Mouse (Mus musculus): ENCODE measurements around the gene Trmt61a. TPM values are rescaled to one million over a fixed set of nuclear protein-coding genes. Genes with fewer than 3 reads are reported as not detected.

Gene Trmt61a
- polyA plus RNA-seq, 1 experiment, result not detected

DNA sequence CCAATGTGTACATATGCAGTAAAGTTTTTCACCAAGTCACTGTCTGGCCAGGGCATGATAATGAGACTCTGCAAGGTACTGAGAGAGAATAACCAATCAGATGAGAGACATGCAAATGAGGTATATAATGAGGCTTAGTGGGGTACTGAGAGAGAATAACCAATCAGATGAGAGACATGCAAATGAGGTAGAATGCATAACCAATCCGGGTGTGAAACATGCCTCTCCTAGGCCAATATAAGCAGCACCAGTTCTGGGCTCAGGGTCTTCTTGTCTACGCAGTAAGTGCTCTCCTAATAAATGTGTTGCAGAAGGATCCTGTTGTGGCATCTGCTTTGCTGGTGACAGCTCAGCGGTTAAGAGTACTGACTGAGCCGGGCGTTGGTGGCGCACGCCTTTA, 38.6 kb downstream of the Trmt61a start:
- WGBS, result 93% methylated on average over 7 of the region's 7 CpGs

DNA sequence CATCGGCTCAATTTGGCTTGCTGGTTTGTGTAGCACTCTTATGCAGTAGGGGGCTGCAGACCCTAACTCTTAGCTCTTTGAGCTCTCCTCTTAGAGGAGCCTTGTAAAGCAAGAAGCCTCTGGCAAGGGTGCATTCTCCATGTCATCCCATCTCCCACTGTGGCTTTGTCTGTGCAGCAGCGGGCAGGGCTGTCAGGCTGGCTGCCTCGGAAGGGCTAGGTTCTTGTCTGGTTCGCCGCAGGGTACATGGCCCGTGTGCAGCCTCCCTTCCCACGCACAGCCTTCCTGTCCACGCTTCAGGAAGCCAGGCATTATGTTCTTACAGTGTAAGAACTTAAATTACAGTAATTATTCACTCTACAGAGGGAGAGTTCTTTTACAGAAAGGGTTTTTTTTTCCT, 40.8 kb downstream of the Trmt61a start:
- H3K27ac ChIP-seq (ENCODE audit: insufficient read depth, low read depth, low read length), result peak overlapping the region; percentile 99
- peaks cover 30% of the 10 kb centered on the region for H3K4me1 ChIP-seq (ENCODE audit: control insufficient read depth, insufficient read depth, low read length)
- TF ChIP-seq CTCF (IDR thresholded peaks at IDR 0.05; ENCODE audit: insufficient read depth, low read depth, low read length) (no peak), POLR2A (IDR thresholded peaks at IDR 0.05; ENCODE audit: insufficient read depth, low read depth, low read length) (no peak)
- WGBS, result 11% methylated on average over 8 of the region's 8 CpGs
- no peak overlapping the region for H3K4me3 ChIP-seq (ENCODE audit: insufficient read depth, low read depth, low read length)

More for the DNA sequence above, 38.6 kb downstream of the Trmt61a start:
- H3K27ac ChIP-seq (ENCODE audit: insufficient read depth, low read depth, low read length), result no peak overlapping the region
- H3K4me3 ChIP-seq (ENCODE audit: insufficient read depth, low read depth, low read length), result no peak overlapping the region
- TF ChIP-seq POLR2A (IDR thresholded peaks at IDR 0.05; ENCODE audit: insufficient read depth, low read depth, low read length), result no peak
- TF ChIP-seq CTCF (IDR thresholded peaks at IDR 0.05; ENCODE audit: insufficient read depth, low read depth, low read length), result no peak
- peaks cover 34% of the 10 kb centered on the region for H3K4me1 ChIP-seq (ENCODE audit: control insufficient read depth, insufficient read depth, low read length)

DNA sequence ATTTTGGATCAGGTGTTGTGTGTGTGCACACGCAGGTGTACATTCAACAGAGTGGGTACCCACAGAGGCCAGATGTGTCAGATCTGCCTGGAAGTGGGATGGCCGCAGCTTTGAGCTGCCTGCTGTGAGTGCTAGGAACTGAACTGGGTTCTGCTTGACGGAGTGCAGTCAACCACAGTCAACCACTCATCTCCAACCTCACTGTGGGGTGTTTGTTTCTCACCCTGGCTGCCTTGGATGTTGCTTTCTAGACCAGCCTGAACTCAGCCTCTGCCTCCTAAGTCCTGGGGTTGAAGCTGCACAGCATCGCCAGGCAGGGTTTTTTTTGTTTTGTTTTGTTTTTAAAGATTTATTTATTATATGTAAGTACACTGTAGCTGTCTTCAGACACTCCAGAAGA, 42.3 kb downstream of the Trmt61a start:
- TF ChIP-seq POLR2A (IDR thresholded peaks at IDR 0.05; ENCODE audit: insufficient read depth, low read depth, low read length) (no peak), CTCF (IDR thresholded peaks at IDR 0.05; ENCODE audit: insufficient read depth, low read depth, low read length) (no peak)
- WGBS, result 73% methylated on average over 4 of the region's 4 CpGs
- H3K4me1 ChIP-seq (ENCODE audit: control insufficient read depth, insufficient read depth, low read length), result peaks cover 32% of the 10 kb centered on the region
- no peak overlapping the region for H3K4me3 ChIP-seq (ENCODE audit: insufficient read depth, low read depth, low read length)
- H3K27ac ChIP-seq (ENCODE audit: insufficient read depth, low read depth, low read length), result peak overlapping the region; percentile 99

- 67% methylated on average over 9 of the region's 9 CpGs for WGBS
- TF ChIP-seq CTCF (IDR thresholded peaks at IDR 0.05; ENCODE audit: insufficient read depth, low read depth, low read length), result no peak
- no peak for TF ChIP-seq POLR2A (IDR thresholded peaks at IDR 0.05; ENCODE audit: insufficient read depth, low read depth, low read length)
- Histone ChIP-seq H3K4me3 (ENCODE audit: insufficient read depth, low read depth, low read length) (no peak overlapping the region), H3K4me1 (ENCODE audit: control insufficient read depth, insufficient read depth, low read length) (peaks cover 39% of the 10 kb centered on the region), H3K27ac (ENCODE audit: insufficient read depth, low read depth, low read length) (no peak overlapping the region)
These were observed 44.7 kb downstream of the Trmt61a start for GRCm38 (mm10) chr12:111722654-111723053.

DNA sequence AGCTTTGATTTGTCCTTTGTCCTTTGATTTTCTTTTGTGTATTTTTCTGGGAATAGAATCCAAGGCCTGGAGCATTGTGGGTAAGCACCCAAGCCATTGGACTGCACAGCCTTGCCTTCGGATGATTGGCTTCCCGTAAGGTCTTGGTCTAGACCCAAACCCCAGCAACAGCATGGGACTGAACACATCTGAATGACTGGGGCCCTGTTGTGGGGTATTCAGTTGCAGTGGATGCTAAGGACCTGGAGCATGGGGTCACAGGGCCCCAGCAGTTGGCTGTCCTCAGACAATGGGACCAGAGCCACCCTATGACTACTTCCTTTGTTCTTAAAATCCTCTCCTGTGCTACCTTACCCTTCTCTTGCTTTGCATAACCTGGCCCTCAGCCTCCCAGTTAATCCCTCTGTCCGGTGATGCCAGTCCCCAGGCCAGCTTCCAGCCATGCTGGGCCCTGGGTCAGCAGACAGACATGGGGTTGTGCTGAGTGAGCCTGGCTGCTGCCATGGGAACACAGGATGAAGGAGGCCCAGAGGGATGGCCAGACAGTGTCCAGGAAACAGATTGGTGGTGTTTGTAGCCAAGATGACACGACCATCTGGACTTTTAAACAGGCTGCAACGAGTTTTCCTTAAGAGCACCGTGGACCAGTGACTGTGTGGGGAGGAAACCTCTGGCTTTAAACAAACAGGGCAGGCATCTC, 46.9 kb downstream of the Trmt61a start:
- peaks cover 28% of the 10 kb centered on the region for H3K4me1 ChIP-seq (ENCODE audit: control insufficient read depth, insufficient read depth, low read length)
- no peak for TF ChIP-seq CTCF (IDR thresholded peaks at IDR 0.05; ENCODE audit: insufficient read depth, low read depth, low read length)
- no peak for TF ChIP-seq POLR2A (IDR thresholded peaks at IDR 0.05; ENCODE audit: insufficient read depth, low read depth, low read length)
- H3K27ac ChIP-seq (ENCODE audit: insufficient read depth, low read depth, low read length), result peak overlapping the region; percentile 81
- H3K4me3 ChIP-seq (ENCODE audit: insufficient read depth, low read depth, low read length), result no peak overlapping the region
- 39% methylated on average over 6 of the region's 6 CpGs for WGBS

DNA sequence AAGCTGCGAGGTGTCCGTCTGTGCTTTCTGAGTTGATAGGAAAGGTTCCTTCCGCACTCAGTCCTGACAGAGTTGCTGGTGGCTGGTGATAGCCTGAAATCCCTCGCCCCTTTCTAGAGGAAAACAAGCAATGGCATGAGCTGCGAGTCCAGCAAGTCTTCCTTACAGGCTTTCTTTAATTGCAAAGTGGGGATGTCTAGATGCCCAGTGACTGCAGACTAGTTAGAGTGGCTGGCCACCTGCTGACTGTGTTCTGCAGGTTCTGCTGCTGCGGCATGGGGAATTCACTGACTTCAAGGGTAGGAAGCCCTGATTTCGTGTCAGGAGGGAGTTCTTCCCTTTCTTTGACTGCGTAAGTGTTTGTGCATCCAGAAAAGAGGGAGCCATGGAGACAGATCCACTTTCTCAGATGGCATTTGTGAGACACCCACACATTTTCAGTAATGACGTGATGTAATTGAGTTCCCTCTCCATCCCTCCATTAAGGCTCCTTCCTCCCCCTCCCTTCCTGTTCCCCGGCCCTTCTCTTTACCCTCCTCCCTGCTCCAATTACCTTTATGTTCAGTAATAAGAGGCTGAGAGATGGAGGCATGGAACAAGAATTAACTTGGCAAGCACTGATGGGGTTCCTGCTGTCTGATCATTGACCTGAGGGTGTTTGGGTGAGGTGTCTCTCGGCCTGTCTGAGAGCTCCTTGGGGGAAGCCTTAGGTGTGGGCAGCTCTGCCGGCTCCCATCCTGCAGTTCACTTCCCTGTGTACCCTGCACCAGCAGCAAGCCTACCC, 47.6 kb downstream of the Trmt61a start:
- WGBS, result 34% methylated on average over 12 of the region's 12 CpGs

DNA sequence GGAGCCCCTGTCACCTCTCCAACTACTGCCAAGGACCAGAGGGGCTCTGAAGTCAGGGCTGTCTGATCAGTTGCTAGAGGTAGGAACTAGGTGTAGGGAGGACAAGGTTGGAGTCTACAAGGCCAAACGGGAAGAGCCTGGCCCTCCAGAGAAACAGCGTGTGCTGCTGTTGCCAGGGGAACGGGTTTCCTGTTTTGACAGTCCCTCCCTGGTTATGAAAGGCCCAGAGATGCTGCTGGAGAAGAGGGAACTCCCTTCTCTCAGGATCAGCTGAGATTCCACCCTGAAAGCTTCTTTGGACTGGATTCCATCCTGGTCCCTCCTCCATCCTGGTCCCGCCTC, 48.2 kb downstream of the Trmt61a start:
- Histone ChIP-seq H3K27ac (ENCODE audit: insufficient read depth, low read depth, low read length) (peak overlapping the region; percentile 81), H3K4me3 (ENCODE audit: insufficient read depth, low read depth, low read length) (no peak overlapping the region), H3K4me1 (ENCODE audit: control insufficient read depth, insufficient read depth, low read length) (peaks cover 22% of the 10 kb centered on the region)
- WGBS, result 33% methylated on average over 4 of the region's 4 CpGs
- no peak for TF ChIP-seq POLR2A (IDR thresholded peaks at IDR 0.05; ENCODE audit: insufficient read depth, low read depth, low read length)
- no peak for TF ChIP-seq CTCF (IDR thresholded peaks at IDR 0.05; ENCODE audit: insufficient read depth, low read depth, low read length)

More for the DNA sequence above, 47.6 kb downstream of the Trmt61a start:
- H3K4me1 ChIP-seq (ENCODE audit: control insufficient read depth, insufficient read depth, low read length), result peaks cover 22% of the 10 kb centered on the region
- TF ChIP-seq POLR2A (IDR thresholded peaks at IDR 0.05; ENCODE audit: insufficient read depth, low read depth, low read length) (no peak), CTCF (IDR thresholded peaks at IDR 0.05; ENCODE audit: insufficient read depth, low read depth, low read length) (no peak)
- peak overlapping the region; percentile 81 for H3K27ac ChIP-seq (ENCODE audit: insufficient read depth, low read depth, low read length)
- H3K4me3 ChIP-seq (ENCODE audit: insufficient read depth, low read depth, low read length), result no peak overlapping the region

- 90% methylated on average over 1 of the region's 1 CpGs for WGBS
- no peak overlapping the region for H3K4me3 ChIP-seq (ENCODE audit: insufficient read depth, low read depth, low read length)
- no peak for TF ChIP-seq CTCF (IDR thresholded peaks at IDR 0.05; ENCODE audit: insufficient read depth, low read depth, low read length)
- TF ChIP-seq POLR2A (IDR thresholded peaks at IDR 0.05; ENCODE audit: insufficient read depth, low read depth, low read length), result no peak
- H3K4me1 ChIP-seq (ENCODE audit: control insufficient read depth, insufficient read depth, low read length), result peaks cover 31% of the 10 kb centered on the region
- H3K27ac ChIP-seq (ENCODE audit: insufficient read depth, low read depth, low read length), result no peak overlapping the region
These were observed 50.1 kb downstream of the Trmt61a start for GRCm38 (mm10) chr12:111727956-111728355.

Measured in olfactory bulb, adult 2 months (tissue).